Mouse (Mus musculus) myocyte (in vitro differentiated cells): Measurements from ENCODE around the gene Spats1. TPM values are rescaled to one million over a fixed set of nuclear protein-coding genes. Genes with fewer than 3 reads are reported as not detected.

ENCODE experiments used
- H3K27me3 ChIP-seq: one replicate; pipeline ENCODE4 v1.6.1; 2011; ENCODE audit not compliant: control insufficient read depth, insufficient read depth, insufficient read length
- H3K36me3 ChIP-seq: one replicate; pipeline ENCODE4 v1.6.1; 2011; ENCODE audit not compliant: control insufficient read depth, insufficient read depth
- H3K4me2 ChIP-seq: one replicate; pipeline ENCODE4 v1.6.1; 2011; ENCODE audit warnings: low read depth, control low read depth
- H3K4me3 ChIP-seq: one replicate; pipeline ENCODE4 v1.5.1; 2011; ENCODE audit warnings: mild to moderate bottlenecking, control low read depth, moderate library complexity
- H3K79me2 ChIP-seq: one replicate; pipeline ENCODE4 v1.6.1; 2011; ENCODE audit not compliant: control insufficient read depth, insufficient read depth
- H3ac ChIP-seq: one replicate; pipeline ENCODE4 v1.6.1; 2011; ENCODE audit not compliant: control insufficient read depth, insufficient read length
- CEBPB ChIP-seq: IDR thresholded peaks from 2 replicates; pipeline ENCODE4 v1.6.1; 2011; ENCODE audit warnings: mild to moderate bottlenecking, moderate library complexity; ENCODE audit not compliant: poor library complexity, insufficient read depth, severe bottlenecking
- E2F4 ChIP-seq: IDR thresholded peaks from one replicate; pipeline ENCODE4 v1.6.1; 2011; ENCODE audit warnings: mild to moderate bottlenecking, control low read depth, moderate library complexity; ENCODE audit not compliant: insufficient read depth
- MAX ChIP-seq: IDR thresholded peaks from one replicate; pipeline ENCODE4 v1.6.1; 2011; ENCODE audit warnings: low read depth, mild to moderate bottlenecking, control low read depth
- MYOD1 ChIP-seq, 3 experiments: IDR thresholded peaks; one replicate each; pipeline ENCODE4 v1.6.1; 2011; ENCODE audit warnings: control low read depth in 2 of 3, low read depth in 2 of 3, mild to moderate bottlenecking in 2 of 3, moderate library complexity in 1 of 3; ENCODE audit not compliant: insufficient read length in 2 of 3, control insufficient read depth in 1 of 3
- MYOG ChIP-seq, 3 experiments: IDR thresholded peaks; one replicate each; pipeline ENCODE4 v1.6.1; 2011; ENCODE audit warnings: control low read depth in 2 of 3, low read depth in 2 of 3, mild to moderate bottlenecking in 2 of 3; ENCODE audit not compliant: insufficient read length in 2 of 3, control insufficient read depth in 1 of 3, insufficient read depth in 1 of 3
- POLR2A ChIP-seq: IDR thresholded peaks from one replicate; pipeline ENCODE4 v1.6.1; 2011; ENCODE audit warnings: low read depth, mild to moderate bottlenecking, control low read depth, moderate library complexity; ENCODE audit not compliant: insufficient read length
- POLR2AphosphoS2 ChIP-seq: IDR thresholded peaks from one replicate; pipeline ENCODE4 v1.6.1; 2011; ENCODE audit warnings: low read depth, control low read depth; ENCODE audit not compliant: insufficient read length
- REST ChIP-seq: IDR thresholded peaks from one replicate; pipeline ENCODE4 v1.6.1; 2011; ENCODE audit warnings: mild to moderate bottlenecking, control low read depth, moderate library complexity; ENCODE audit not compliant: insufficient read depth, insufficient read length
- SRF ChIP-seq: IDR thresholded peaks from one replicate; pipeline ENCODE4 v1.6.1; 2011; ENCODE audit warnings: low read depth; ENCODE audit not compliant: control insufficient read depth, insufficient read length
- TCF12 ChIP-seq: IDR thresholded peaks from one replicate; pipeline ENCODE4 v1.6.1; 2011; ENCODE audit warnings: mild to moderate bottlenecking, control low read depth; ENCODE audit not compliant: poor library complexity, insufficient read depth, severe bottlenecking
- TCF3 ChIP-seq: IDR thresholded peaks from one replicate; pipeline ENCODE4 v1.6.1; 2011; ENCODE audit warnings: low read depth, control low read depth; ENCODE audit not compliant: insufficient read length
- USF1 ChIP-seq: IDR thresholded peaks from one replicate; pipeline ENCODE4 v1.6.1; 2011; ENCODE audit warnings: low read depth, mild to moderate bottlenecking, control low read depth, moderate library complexity
- polyA plus RNA-seq: library from polyadenylated mRNA; unstranded; fragments of >200 nt; fragmentation: generic; extraction: Trizol; gene quantifications from one replicate; pipeline ENCODE4 v1.2.1, GENCODE M21; 2012; ENCODE audit warnings: missing spikeins

The Spats1 gene
- polyA plus RNA-seq, 1 experiment, result 0.07 TPM

- H3K27me3 ChIP-seq, result peaks cover 15% of the 10 kb centered on the region
- no peak overlapping the region for H3K4me2 ChIP-seq
- TF ChIP-seq POLR2A (no peak), MYOD1 (IDR thresholded peaks at IDR 0.05; ENCODE audit: control insufficient read depth in 1 of 3, insufficient read length in 2 of 3, low read depth in 2 of 3) (no peak), TCF12 (no peak), MAX (no peak), USF1 (no peak), SRF (no peak), POLR2AphosphoS2 (no peak), E2F4 (no peak), REST (no peak), CEBPB (no peak), TCF3 (no peak), MYOG (IDR thresholded peaks at IDR 0.05; ENCODE audit: control insufficient read depth in 1 of 3, insufficient read depth in 1 of 3, insufficient read length in 2 of 3, low read depth in 2 of 3) (no peak)
- no peak overlapping the region for H3ac ChIP-seq
- H3K79me2 ChIP-seq, result no peaks in the 10 kb centered on the region
- no peaks in the 10 kb centered on the region for H3K36me3 ChIP-seq
- no peak overlapping the region for H3K4me3 ChIP-seq
Observed at GRCm38 (mm10) chr17:45518766-45519475, 43.7 kb upstream of the Spats1 start.

- no peaks in the 10 kb centered on the region for H3K36me3 ChIP-seq
- peaks cover 6% of the 10 kb centered on the region for H3K27me3 ChIP-seq
- TF ChIP-seq TCF12 (no peak), POLR2A (no peak), TCF3 (no peak), POLR2AphosphoS2 (no peak), CEBPB (no peak), REST (no peak), MAX (no peak), MYOG (IDR thresholded peaks at IDR 0.05; ENCODE audit: control insufficient read depth in 1 of 3, insufficient read depth in 1 of 3, insufficient read length in 2 of 3, low read depth in 2 of 3) (no peak), USF1 (no peak), MYOD1 (IDR thresholded peaks at IDR 0.05; ENCODE audit: control insufficient read depth in 1 of 3, insufficient read length in 2 of 3, low read depth in 2 of 3) (no peak), E2F4 (no peak), SRF (no peak)
Observed at GRCm38 (mm10) chr17:45517549-45518215, 42.5 kb upstream of the Spats1 start.

GRCm38 (mm10) chr17:45517135-45517534, 41.9 kb upstream of the Spats1 start:
- Histone ChIP-seq H3K27me3 (peaks cover under 1% of the 10 kb centered on the region), H3K36me3 (no peaks in the 10 kb centered on the region), H3K4me2 (no peak overlapping the region), H3K79me2 (no peaks in the 10 kb centered on the region), H3ac (no peak overlapping the region), H3K4me3 (no peak overlapping the region)
- TF ChIP-seq POLR2A, result no peak
- no peak for TF ChIP-seq MYOD1 (IDR thresholded peaks at IDR 0.05; ENCODE audit: control insufficient read depth in 1 of 3, insufficient read length in 2 of 3, low read depth in 2 of 3)
- no peak for TF ChIP-seq E2F4
- TF ChIP-seq REST, result no peak
- TF ChIP-seq SRF, result no peak
- no peak for TF ChIP-seq TCF3
- no peak for TF ChIP-seq MYOG (IDR thresholded peaks at IDR 0.05; ENCODE audit: control insufficient read depth in 1 of 3, insufficient read depth in 1 of 3, insufficient read length in 2 of 3, low read depth in 2 of 3)

More at GRCm38 (mm10) chr17:45517549-45518215, 42.5 kb upstream of the Spats1 start:
- H3K4me2 ChIP-seq, result no peak overlapping the region
- H3K4me3 ChIP-seq, result no peak overlapping the region
- no peaks in the 10 kb centered on the region for H3K79me2 ChIP-seq
- no peak overlapping the region for H3ac ChIP-seq

GRCm38 (mm10) chr17:45516488-45516887, 41.3 kb upstream of the Spats1 start:
- Histone ChIP-seq H3K79me2 (no peaks in the 10 kb centered on the region), H3K36me3 (no peaks in the 10 kb centered on the region), H3K4me3 (no peak overlapping the region), H3K27me3 (no peaks in the 10 kb centered on the region), H3ac (no peak overlapping the region), H3K4me2 (no peak overlapping the region)
- TF ChIP-seq MYOG (IDR thresholded peaks at IDR 0.05; ENCODE audit: control insufficient read depth in 1 of 3, insufficient read depth in 1 of 3, insufficient read length in 2 of 3, low read depth in 2 of 3) (no peak), USF1 (no peak), POLR2A (no peak), TCF12 (no peak), E2F4 (no peak), MYOD1 (IDR thresholded peaks at IDR 0.05; ENCODE audit: control insufficient read depth in 1 of 3, insufficient read length in 2 of 3, low read depth in 2 of 3) (no peak), TCF3 (no peak), POLR2AphosphoS2 (no peak), SRF (no peak), CEBPB (no peak)
